Mouse (Mus musculus): ENCODE measurements around the gene Zfp704.

The Zfp704 gene

DNA sequence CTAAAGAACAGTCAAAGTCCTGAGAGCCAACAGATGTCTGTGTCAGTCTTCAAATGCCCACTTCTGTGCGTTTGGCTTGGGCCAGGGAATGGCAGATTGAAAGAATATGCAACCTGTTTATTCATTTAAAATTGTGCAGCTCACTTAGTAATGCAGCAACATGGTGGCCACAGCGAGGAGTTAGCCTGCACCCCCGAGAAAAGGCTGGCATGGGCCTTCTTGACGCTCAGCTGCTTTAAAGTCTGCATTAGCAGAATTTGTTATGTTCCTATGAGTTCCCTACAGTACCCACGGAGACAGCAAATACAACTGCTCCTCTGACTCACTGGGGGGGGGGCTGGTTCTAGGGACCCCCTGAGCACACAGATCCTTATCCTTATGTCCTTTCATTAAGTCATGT, 184.2 kb downstream of the Zfp704 start:
- DNase-seq (ENCODE audit: low spot score in 2 of 2), result no peak

DNA sequence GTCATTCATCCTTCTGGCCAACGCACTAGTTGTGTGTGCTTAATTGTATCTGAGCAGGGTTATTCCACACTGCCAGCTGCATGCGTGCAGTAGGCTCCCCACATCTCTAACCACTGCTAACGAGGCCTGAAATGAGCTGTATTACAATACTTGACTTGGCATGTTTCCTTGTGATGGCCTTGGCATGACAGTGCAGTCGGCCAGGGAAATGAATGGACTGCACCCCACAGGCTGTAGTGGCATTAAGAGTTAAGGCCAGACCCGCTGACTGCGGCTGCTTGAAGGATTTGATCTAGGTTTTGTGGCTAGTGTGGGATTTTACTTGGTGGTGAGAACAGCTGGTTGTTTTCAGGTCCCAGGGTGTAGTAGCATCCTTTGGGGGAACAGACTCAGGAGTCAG, 185.2 kb downstream of the Zfp704 start:
- no peak for DNase-seq (ENCODE audit: low spot score in 2 of 2)

DNA sequence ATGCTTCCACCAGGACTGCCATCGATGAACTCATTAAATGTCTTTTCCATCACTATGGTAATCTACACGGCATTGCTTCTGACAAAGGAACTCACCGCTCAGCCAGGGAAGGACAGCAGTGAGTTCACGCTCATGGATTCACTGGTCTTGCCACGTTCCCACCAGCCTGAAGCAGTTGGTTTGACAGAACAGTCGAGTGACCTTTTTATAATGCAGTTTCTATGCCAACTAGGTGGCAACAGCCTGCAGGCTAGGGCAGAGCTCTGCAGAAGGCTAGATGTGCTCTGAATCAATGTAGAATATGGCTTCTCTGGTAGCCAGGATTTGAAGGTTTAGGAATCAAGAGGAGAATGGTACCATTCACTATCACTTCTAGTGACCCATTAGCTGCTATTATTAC, 186.2 kb downstream of the Zfp704 start:
- no peak for DNase-seq (ENCODE audit: low spot score in 2 of 2)

DNA sequence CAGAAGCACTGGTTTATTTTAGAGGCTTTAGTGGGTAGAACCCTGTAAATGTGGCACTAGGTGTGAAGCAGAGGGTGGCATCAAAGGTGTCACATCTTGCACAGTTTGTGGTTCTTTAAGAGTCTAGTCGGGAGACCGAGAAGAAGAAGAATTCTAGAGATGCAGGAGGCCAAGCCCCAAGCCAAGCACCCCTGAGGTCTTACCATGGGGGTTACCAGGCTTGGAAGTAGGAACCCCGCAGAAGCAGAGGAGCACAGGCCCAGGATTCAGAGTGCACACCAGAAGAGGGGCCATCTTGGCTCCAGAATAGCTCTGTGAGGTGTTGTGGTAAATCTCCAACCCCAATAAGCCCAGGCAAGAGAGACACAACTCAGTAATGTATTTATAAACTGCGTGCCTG, 201.0 kb downstream of the Zfp704 start:
- DNase-seq (ENCODE audit: low spot score in 2 of 2), result no peak

DNA sequence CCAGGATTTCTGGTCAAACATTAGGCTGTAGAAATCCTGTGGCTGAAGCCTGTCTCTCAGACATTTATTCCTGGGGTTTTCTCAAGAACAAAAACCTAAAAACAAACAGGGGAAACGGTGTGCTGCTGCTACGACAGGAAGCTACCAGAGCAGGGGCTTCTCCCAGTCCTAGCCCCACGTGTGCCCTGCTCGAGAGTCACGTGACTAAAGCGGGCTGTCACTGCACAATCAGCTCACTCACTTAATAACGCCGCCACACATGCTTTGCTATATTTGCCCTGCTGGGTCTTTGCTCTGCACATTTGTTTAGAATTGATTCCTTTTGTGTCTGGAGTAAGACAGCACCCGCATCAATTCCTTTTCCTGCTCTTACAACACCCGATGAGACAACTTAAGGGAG, 202.1 kb downstream of the Zfp704 start:
- no peak for DNase-seq (ENCODE audit: low spot score in 2 of 2)

DNA sequence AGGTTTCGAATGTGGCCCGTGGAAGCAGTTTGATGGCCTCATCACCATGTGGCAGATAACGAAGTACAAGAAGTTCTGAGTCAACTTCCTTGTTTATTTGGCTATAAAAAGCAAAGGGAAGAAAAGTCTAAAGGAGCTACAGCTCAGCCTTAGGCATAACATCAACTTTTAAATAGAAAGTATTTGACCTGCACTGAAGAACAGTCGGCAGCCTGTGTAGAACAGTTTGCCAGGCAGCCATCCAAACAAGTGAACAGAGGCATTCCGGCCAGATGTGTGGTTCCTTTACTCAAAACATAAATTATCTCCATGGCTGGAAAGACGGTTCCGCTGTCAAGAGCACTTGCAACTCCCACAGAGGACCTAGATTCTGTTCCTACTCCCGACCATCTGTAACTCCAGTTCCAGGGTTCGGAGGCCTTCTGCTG, 202.8 kb downstream of the Zfp704 start:
- peak; percentile 28 to 30 for DNase-seq (ENCODE audit: low spot score in 2 of 2)

DNA sequence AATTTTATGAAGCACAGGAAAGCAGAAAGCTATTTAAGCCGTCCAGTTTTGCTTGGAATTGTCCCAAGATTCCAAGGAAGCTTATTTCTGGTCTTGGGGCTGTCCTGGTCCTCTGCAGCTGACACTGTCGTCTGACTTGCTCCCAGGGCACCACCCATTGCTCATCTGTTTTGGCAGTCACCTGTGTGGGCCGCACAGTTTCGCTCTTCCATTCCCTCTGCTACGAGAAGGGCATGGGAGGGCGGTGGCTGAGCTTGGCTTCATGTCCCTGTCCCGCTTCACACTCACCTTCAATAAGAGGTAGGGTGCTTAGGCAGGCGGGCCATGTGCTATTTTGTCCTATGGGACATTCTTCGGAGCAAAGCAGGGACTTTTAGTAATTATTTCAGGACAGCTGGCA, 204.5 kb downstream of the Zfp704 start:
- no peak for DNase-seq (ENCODE audit: low spot score in 2 of 2)

DNA sequence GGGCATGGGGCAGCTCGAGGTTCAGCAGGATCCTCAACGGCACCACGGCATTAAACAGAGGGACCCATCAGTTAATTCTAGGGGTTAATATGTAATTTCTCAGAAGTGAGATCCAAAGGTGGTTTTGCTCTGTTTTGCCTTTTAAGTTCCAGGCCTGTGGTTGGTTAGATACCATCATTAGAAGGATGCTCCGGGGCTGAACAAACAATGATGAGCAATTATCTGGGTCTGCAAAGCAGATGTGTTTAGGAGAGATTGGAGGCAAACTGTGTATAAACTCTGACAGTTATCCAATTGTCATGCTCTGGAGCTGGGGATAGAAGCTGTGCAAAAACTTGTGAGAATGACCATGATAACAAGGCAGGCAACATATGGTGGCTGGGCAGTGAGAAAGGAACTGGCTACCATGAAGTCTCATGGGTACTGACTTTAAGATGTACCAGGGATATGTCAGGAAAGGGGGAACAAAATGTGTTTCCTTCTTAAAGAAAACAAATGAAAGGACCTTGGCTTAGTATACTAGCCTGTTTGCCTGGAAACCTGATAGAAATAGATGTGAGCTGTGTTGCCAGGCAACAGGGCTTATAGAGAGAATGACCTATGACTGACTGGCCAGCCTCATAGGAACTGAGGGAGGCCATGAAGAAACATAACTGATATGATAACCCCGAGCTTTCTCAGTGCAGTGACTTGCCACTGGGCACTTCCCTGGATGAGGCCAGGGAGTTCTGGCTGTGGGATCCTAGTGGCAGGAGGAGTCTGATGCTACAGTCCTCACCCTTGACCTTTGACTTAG, 206.4 kb downstream of the Zfp704 start:
- no peak for DNase-seq (ENCODE audit: low spot score in 2 of 2)

DNA sequence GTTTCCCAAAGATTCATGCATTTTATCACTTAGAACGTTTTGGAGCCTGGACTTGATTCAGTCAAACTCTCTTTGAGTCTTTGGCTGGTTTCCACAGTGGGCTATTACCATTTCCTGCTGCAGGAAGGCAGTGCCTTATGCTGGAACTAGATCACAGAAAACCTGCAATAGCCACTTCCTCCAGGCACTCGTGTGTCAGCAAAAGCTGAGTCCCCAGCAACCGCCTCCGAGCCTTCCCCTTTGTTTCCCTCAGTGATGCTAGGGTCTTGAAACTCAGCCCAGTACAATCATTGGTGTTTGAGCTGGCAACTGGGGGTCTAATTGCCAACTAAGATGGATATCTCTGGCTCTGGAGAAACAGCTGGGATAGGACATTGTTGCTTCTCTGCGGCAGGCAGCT, 207.0 kb downstream of the Zfp704 start:
- no peak for DNase-seq (ENCODE audit: low spot score in 2 of 2)

DNA sequence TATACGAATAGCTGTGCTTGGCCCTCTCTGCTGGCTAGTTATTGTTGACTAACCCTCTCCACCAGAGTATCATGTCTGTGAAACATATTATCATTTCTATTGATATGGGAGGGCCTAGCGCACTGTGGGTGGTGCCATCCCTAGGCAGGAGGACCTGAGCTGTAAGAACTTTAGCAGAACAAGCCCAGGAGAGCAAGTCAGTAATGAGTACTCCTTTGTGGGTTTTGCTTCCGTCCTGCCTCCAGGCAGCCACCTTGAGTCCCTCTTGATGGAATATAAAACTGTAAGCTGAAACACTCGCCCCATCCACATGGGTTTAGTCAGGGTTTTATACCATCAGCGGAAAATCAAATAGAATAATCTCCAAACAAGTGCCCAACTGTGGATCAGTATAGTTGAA, 207.5 kb downstream of the Zfp704 start:
- no peak for DNase-seq (ENCODE audit: low spot score in 2 of 2)

DNA sequence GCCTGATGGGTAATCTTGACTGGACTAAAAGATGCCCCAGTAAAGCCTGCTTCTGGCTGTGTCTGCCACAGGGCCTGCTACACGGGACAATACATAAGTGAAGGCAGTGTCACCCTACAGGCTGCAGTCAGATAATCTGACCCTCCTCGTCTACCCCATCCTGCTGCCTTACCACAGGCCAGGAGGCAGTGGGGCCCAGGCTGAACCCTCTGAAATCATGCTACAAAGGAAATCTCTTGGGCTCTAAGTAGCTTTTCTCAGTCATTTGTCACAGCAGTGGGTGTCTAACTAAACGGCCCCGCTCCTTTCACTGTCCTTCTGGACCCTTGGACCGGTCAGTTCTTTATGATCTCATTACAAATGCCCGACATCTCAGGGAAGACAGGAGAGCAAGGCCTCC, 208.2 kb downstream of the Zfp704 start:
- no peak for DNase-seq (ENCODE audit: low spot score in 2 of 2)

DNA sequence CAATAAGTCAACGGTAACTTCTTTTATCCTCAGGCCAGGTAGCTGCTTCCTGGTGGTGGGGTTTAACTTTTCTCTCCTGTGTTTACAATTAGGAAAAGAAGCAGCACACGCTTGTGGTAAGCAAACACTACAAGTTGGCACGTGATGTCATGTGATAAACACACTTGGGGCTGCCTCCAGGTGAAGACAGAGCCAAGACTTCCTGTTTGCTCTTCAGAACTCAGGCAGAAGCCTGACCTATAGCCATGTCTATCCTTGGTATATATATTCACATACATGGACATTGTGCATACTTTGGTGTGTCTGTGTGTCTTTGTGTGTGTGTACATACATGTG, 209.0 kb downstream of the Zfp704 start:
- DNase-seq (ENCODE audit: low spot score in 2 of 2), result no peak

DNA sequence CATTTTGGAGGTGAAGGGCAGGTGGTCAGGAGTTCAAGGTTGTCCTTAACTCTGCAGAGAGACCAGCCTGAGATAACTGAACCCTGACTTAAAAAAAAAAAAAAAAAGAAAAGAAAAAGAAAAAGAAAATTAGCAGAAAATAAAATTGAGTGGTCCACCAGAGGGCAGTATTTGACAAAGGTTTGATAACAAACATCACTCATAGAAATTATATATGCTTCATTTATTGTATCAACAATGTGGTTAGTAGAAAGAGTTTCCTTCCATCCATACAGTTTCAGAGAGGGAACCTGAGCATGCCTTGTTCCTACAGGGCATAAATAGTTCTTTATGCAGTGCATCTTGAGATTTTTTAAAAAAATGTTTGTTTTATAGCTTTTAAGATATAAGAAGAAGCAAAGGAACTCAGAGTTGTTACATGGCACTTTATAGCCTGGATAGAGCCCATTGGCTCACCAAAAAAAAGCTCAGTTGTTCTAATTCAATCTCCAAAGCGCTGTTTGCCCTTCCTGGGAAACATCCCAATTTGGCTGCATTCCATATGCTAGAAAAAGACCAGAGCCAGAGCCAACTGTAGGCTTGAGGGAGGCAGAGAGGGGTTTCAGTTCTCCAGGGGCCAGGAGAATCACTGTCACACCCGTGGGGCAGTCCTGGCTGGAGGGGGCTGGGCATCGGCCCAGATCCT, 209.5 kb downstream of the Zfp704 start:
- DNase-seq (ENCODE audit: low spot score in 2 of 2), result peak; percentile 27 to 40

DNA sequence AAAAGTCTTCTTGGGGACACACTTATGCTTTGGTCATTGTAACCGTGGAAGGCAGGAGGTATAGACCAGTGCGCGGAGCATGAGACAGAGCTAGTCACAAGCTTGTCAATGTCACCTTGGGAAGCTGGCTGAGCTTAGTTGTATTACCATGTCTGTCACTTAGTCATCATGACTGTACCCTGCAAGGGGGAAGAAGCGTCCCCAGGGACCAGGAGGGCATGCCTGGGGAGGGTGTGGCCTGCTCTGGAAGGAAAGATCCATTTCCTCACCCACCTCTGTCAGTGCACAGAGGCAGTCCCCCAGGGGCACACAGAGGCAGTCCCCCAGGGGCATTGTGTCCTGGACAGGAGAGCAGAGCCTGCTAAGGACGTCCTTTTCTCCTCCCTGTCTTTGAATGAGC, 211.6 kb downstream of the Zfp704 start:
- DNase-seq (ENCODE audit: low spot score in 2 of 2), result no peak

All from frontal cortex, postnatal 36 days (tissue).